Mouse (Mus musculus) cerebellum, adult 2 months (tissue): ENCODE measurements around the gene Ndufb7.

Experiments used
- CTCF ChIP-seq: fragments of 200-500 bp; IDR thresholded peaks from 2 replicates; pipeline ENCODE4 v1.5.1; 2011; ENCODE audit warnings: low read depth, mild to moderate bottlenecking, control low read depth, low read length, moderate library complexity, borderline replicate concordance; ENCODE audit not compliant: insufficient read depth
- POLR2A ChIP-seq: fragments of 200-500 bp; IDR thresholded peaks from 2 replicates; pipeline ENCODE4 v1.6.1; 2011; ENCODE audit warnings: low read length, control low read depth, borderline replicate concordance; ENCODE audit not compliant: insufficient read depth

DNA sequence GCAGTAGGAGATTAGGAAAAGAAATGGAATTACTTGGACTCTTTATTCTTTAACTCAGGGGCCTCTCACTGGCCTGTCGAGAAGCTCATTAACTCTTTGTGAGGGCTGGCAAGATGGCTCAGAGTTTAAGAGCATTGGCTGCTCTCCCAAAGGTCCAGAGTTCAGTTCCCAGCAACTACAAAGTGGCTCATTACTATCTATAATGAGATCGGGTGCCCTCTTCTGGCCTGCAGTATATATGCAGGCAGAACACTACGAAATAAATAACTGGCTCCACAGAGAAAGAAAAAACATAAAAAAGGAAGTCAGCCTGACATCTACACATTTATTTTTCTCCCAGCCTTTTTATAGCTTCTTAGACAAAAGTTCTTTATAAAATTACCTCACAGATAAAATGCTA lies 29.9 kb downstream of the Ndufb7 start:
- TF ChIP-seq POLR2A (no peak), CTCF (no peak)
